ENCODE assay signal across 8 mouse cellular contexts in the genomic region with DNA sequence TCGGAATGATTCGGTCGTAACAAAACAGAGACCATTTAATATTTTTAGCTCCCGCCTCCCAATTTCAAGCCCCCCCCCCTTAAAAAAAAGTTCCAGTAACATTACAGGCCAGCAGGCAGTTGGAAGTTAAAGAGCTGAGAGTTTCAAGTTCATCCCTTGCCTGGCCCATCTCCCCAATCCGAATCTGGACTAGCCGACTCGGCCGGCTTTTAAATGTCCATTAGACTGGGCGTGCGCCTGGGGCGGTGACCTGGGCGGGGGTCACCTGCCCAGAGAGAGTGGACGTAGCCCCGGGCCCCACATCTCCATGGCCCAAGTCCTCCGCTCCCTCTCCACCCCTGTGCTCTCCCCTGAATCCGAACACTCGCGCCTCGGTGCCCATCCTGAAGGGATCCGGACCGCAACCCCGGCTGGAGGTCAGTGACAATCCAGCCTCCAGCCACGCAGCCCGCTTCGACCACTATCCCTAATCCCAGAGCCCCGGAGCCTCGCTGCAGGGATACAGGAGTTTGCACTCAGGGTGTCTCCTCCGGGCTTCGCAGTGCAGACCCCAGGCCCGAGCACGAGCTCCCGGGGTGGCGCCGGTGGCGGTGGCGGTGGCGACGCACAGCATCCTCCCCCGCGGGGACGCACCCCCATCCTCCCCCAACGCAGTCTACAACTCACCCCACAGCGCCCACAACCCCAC. TPM values are rescaled to one million over a fixed set of nuclear protein-coding genes. Genes with fewer than 3 reads are reported as not detected.
DNase-seq lines count a peak whose midpoint lies in the region; ATAC-seq and TF ChIP-seq lines count a peak whose summit lies in the region.

No protein-coding gene starts in this region.

- intact Hi-C loops in left cerebral cortex, postnatal 4 days (cut with DNase I), result no loop called here

- H3K4me1 ChIP-seq in testis, adult 2 months (ENCODE audit: control insufficient read depth, insufficient read depth, low read length), result peaks cover 10% of the 10 kb centered on the region
- peaks cover 10% of the 10 kb centered on the region; the same call in 1 of the 2 replicates for H3K4me1 ChIP-seq in heart, embryonic 15.5 days (replicated peaks)
- peaks cover 20% of the 10 kb centered on the region; the same call in 1 of the 2 replicates for H3K4me1 ChIP-seq in limb, embryonic 11.5 days (ENCODE audit: control insufficient read depth, insufficient read depth, low read length)
- H3K4me1 ChIP-seq in midbrain, embryonic 15.5 days, result peaks cover 27% of the 10 kb centered on the region

- under 1% methylated on average over 43 of the region's 43 CpGs for WGBS in heart, embryonic 15.5 days
- under 1% methylated on average over 43 of the region's 43 CpGs for WGBS in limb, embryonic 11.5 days
- 1% methylated on average over 43 of the region's 43 CpGs for whole genome bisulfite sequencing in midbrain, embryonic 15.5 days

- no peak for DNase-seq in testis, postnatal 14 days (ENCODE audit: low spot score)
- peak; percentile 60 for DNase-seq in embryo, embryonic 10.5 days (ENCODE audit: low spot score)
- DNase-seq in limb, embryonic 11.5 days (ENCODE audit: low spot score), result peak; percentile 76
- DNase-seq in testis, postnatal 10 days (ENCODE audit: low spot score), result peak; percentile 56
- DNase-seq in left cerebral cortex, postnatal 4 days, result no peak

- H3K27ac ChIP-seq in testis, adult 2 months (ENCODE audit: control insufficient read depth, insufficient read depth, low read depth, low read length), result peak overlapping the region; percentile 75
- H3K27ac ChIP-seq in heart, embryonic 15.5 days, result peak overlapping the region; percentile 93
- H3K27ac ChIP-seq in limb, embryonic 11.5 days (replicated peaks; ENCODE audit: low read depth, low read length), result peak overlapping the region; percentile 99
- peak overlapping the region; percentile 64 for H3K27ac ChIP-seq in midbrain, embryonic 15.5 days

- ATAC-seq in heart, embryonic 15.5 days (replicated peaks; ENCODE audit: insufficient number of reproducible peaks, insufficient read depth, low FRiP score, low read depth), result no peak; the same call in 1 of the 2 replicates
- ATAC-seq in limb, embryonic 11.5 days (ENCODE audit: insufficient number of reproducible peaks, low FRiP score, low TSS enrichment, low read depth), result peak; percentile 26; the same call in 1 of the 2 replicates
- ATAC-seq in midbrain, embryonic 15.5 days (replicated peaks), result peak; percentile 14; the same call in 1 of the 2 replicates

- peak overlapping the region; percentile 98 for H3K4me2 ChIP-seq in heart, embryonic 15.5 days
- H3K4me2 ChIP-seq in limb, embryonic 11.5 days (ENCODE audit: low read depth, severe bottlenecking), result peak overlapping the region; percentile 72
- H3K4me2 ChIP-seq in midbrain, embryonic 15.5 days, result peak overlapping the region; percentile 100

- H3K9me3 ChIP-seq in heart, embryonic 15.5 days (replicated peaks), result no peaks in the 10 kb centered on the region
- no peaks in the 10 kb centered on the region for H3K9me3 ChIP-seq in limb, embryonic 11.5 days (ENCODE audit: control insufficient read depth, low read length)
- H3K9me3 ChIP-seq in midbrain, embryonic 15.5 days, result no peaks in the 10 kb centered on the region

- peak overlapping the region; percentile 73 for H3K4me3 ChIP-seq in testis, adult 2 months (ENCODE audit: control insufficient read depth, low read depth, low read length)
- H3K4me3 ChIP-seq in heart, embryonic 15.5 days, result peak overlapping the region; percentile 83
- peak overlapping the region; percentile 93 for H3K4me3 ChIP-seq in limb, embryonic 11.5 days (ENCODE audit: low read depth, low read length)
- H3K4me3 ChIP-seq in midbrain, embryonic 15.5 days, result peak overlapping the region; percentile 58

- TF ChIP-seq CTCF in testis, adult 2 months (IDR thresholded peaks at IDR 0.05; ENCODE audit: control insufficient read depth, insufficient read depth, insufficient replicate concordance, low read depth, low read length), result no peak

- no peaks in the 10 kb centered on the region for H3K36me3 ChIP-seq in testis, adult 2 months (ENCODE audit: control insufficient read depth, insufficient read depth, low read length)
- H3K36me3 ChIP-seq in heart, embryonic 15.5 days, result no peaks in the 10 kb centered on the region
- no peaks in the 10 kb centered on the region for H3K36me3 ChIP-seq in limb, embryonic 11.5 days (ENCODE audit: control insufficient read depth, insufficient read depth, low read length)
- no peaks in the 10 kb centered on the region for H3K36me3 ChIP-seq in midbrain, embryonic 15.5 days (replicated peaks)

- H3K27me3 ChIP-seq in testis, adult 2 months (ENCODE audit: control insufficient read depth, insufficient read depth, low read length), result no peaks in the 10 kb centered on the region
- no peaks in the 10 kb centered on the region for H3K27me3 ChIP-seq in heart, embryonic 15.5 days
- no peaks in the 10 kb centered on the region for H3K27me3 ChIP-seq in limb, embryonic 11.5 days (ENCODE audit: control insufficient read depth, insufficient read depth, low read length)
- peaks cover 7% of the 10 kb centered on the region; the same call in 1 of the 2 replicates for H3K27me3 ChIP-seq in midbrain, embryonic 15.5 days (replicated peaks)

- H3K9ac ChIP-seq in heart, embryonic 15.5 days, result peak overlapping the region; percentile 85
- peak overlapping the region; percentile 98 for H3K9ac ChIP-seq in limb, embryonic 11.5 days (ENCODE audit: low read length)
- H3K9ac ChIP-seq in midbrain, embryonic 15.5 days, result peak overlapping the region; percentile 70

- no peak for TF ChIP-seq POLR2A in testis, adult 2 months (IDR thresholded peaks at IDR 0.05; ENCODE audit: control insufficient read depth, low read depth, low read length)

RNA-seq across cellular contexts. Expression of a gene that starts 0.9 kb away (rescaled TPM):
- 2.2 and 2.9 TPM in 2 replicates for polyA plus RNA-seq in testis, adult 2 months (2012; rRNA removed)
- polyA plus RNA-seq in heart, embryonic 15.5 days (2015; fragmentation: Nextera tagmentation; extraction: Ambion mirVana), result 31.7 and 33.5 TPM in 2 replicates
- 51.7 and 52.8 TPM in 2 replicates for polyA plus RNA-seq in limb, embryonic 11.5 days (2014; fragmentation: Nextera tagmentation; extraction: Ambion mirVana)
- 7.5 and 7.9 TPM in 2 replicates for polyA plus RNA-seq in midbrain, embryonic 15.5 days (2015; fragmentation: Nextera tagmentation; extraction: Ambion mirVana)
- 10 to 100 TPM; 13.4 to 16.0 TPM for total RNA-seq in left cerebral cortex, postnatal 4 days (2021)

Comparison
In these comparisons a context has a peak if more than half of its experiments do, and no peak if none do; other contexts are left out.
1. DNase-seq: peak in embryo, embryonic 10.5 days (single experiment), limb, embryonic 11.5 days (single experiment) and testis, postnatal 10 days (single experiment); none in testis, postnatal 14 days (single experiment) and left cerebral cortex, postnatal 4 days (single experiment).
2. Peak in every context shown above with its lines, with median percentiles within 50 percentile points of each other: H3K27ac ChIP-seq, H3K4me3 ChIP-seq, H3K4me2 ChIP-seq and H3K9ac ChIP-seq.